Mouse (Mus musculus) embryo, embryonic 10.5 days (tissue): Measurements from ENCODE around the gene Ppdpf.

Source experiments
- DNase-seq: peaks from one replicate; pipeline ENCODE4 v3.0.0-alpha.2; 2015; ENCODE audit warnings: low spot score

Gene Ppdpf

GRCm38 (mm10) chr2:181218881-181219485 lies 31.9 kb downstream of the Ppdpf start:
- DNase-seq = no peak

- DNase-seq = peak; percentile 87
These were observed 32.6 kb downstream of the Ppdpf start, which contains the start of gene Fndc11 for GRCm38 (mm10) chr2:181219538-181220216. Gene Fndc11, plus strand, starts transcription at chr2:181220013.

GRCm38 (mm10) chr2:181220361-181220760 lies 33.3 kb downstream of the Ppdpf start:
- DNase-seq = no peak

GRCm38 (mm10) chr2:181224994-181225393 lies 37.9 kb downstream of the Ppdpf start:
- DNase-seq = no peak

- no peak for DNase-seq
These were observed 40.1 kb downstream of the Ppdpf start for GRCm38 (mm10) chr2:181227122-181227521.

GRCm38 (mm10) chr2:181228335-181228734 lies 41.3 kb downstream of the Ppdpf start:
- no peak for DNase-seq

GRCm38 (mm10) chr2:181231171-181231570 lies 44.1 kb downstream of the Ppdpf start:
- no peak for DNase-seq

GRCm38 (mm10) chr2:181233443-181233842 lies 46.4 kb downstream of the Ppdpf start:
- no peak for DNase-seq

- no peak for DNase-seq
These were observed 47.6 kb downstream of the Ppdpf start for GRCm38 (mm10) chr2:181234680-181235079.

GRCm38 (mm10) chr2:181235681-181236566 lies 48.9 kb downstream of the Ppdpf start:
- DNase-seq = no peak

- no peak for DNase-seq
These were observed 50.4 kb downstream of the Ppdpf start for GRCm38 (mm10) chr2:181237251-181238014.

GRCm38 (mm10) chr2:181238091-181238610 lies 51.1 kb downstream of the Ppdpf start:
- DNase-seq = no peak
